12 mouse cellular contexts compared by ENCODE assay signal in genomic region chr10:84238279-84238963, GRCm38 (mm10).
A peak's percentile ranks its signal among the peaks of the same experiment; 100 is the strongest.
DNase-seq lines count a peak whose midpoint lies in the region; ATAC-seq and TF ChIP-seq lines count a peak whose summit lies in the region.
"Had no signal": no experiment of that assay in that cellular context is flagged by ENCODE, and none has a peak within 500 bp of the region (broad histone marks: within the 10 kb centered on the region; RNA-seq: fewer than 3 reads in every experiment).

No protein-coding gene starts in this region.

- H3K27me3 ChIP-seq in heart, embryonic 10.5 days (ENCODE audit: insufficient read depth, poor library complexity, severe bottlenecking) = no peaks in the 10 kb centered on the region
- no peaks in the 10 kb centered on the region for H3K27me3 ChIP-seq in heart, embryonic 11.5 days (ENCODE audit: control insufficient read depth, insufficient read depth, low read length)
- H3K27me3 ChIP-seq in embryonic facial prominence, embryonic 13.5 days = no peaks in the 10 kb centered on the region
- no peaks in the 10 kb centered on the region for H3K27me3 ChIP-seq in liver, embryonic 11.5 days (replicated peaks; ENCODE audit: control insufficient read depth, insufficient read depth, low read length)
- H3K27me3 ChIP-seq: limb, embryonic 12.5 days had no signal

- WGBS in heart, embryonic 10.5 days = 73% methylated on average over 18 of the region's 18 CpGs
- 68% methylated on average over 18 of the region's 18 CpGs for WGBS in heart, embryonic 11.5 days (ENCODE audit: insufficient replicate concordance)
- WGBS in embryonic facial prominence, embryonic 13.5 days = 57% methylated on average over 18 of the region's 18 CpGs
- WGBS in liver, embryonic 11.5 days = 68% methylated on average over 18 of the region's 18 CpGs

- no peaks in the 10 kb centered on the region for H3K4me1 ChIP-seq in heart, embryonic 10.5 days
- H3K4me1 ChIP-seq in heart, embryonic 11.5 days (ENCODE audit: control insufficient read depth, insufficient read depth, low read length) = no peaks in the 10 kb centered on the region
- no peaks in the 10 kb centered on the region; a peak in 1 of 4 replicates for H3K4me1 ChIP-seq in ES-E14 (ENCODE audit: control insufficient read depth in 2 of 2, insufficient read depth in 2 of 2, low read length in 2 of 2, poor library complexity in 1 of 2)
- H3K4me1 ChIP-seq in embryonic facial prominence, embryonic 13.5 days = peaks cover 6% of the 10 kb centered on the region
- H3K4me1 ChIP-seq in liver, embryonic 11.5 days (replicated peaks; ENCODE audit: control insufficient read depth, insufficient read depth, low read length) = no peaks in the 10 kb centered on the region
- H3K4me1 ChIP-seq: limb, embryonic 12.5 days had no signal

- H3K9me3 ChIP-seq in heart, embryonic 10.5 days = peaks cover 13% of the 10 kb centered on the region
- peaks cover 12% of the 10 kb centered on the region for H3K9me3 ChIP-seq in heart, embryonic 11.5 days (replicated peaks; ENCODE audit: control insufficient read depth, low read length)
- H3K9me3 ChIP-seq in ES-E14 (ENCODE audit: control insufficient read depth, insufficient read depth, low read depth, low read length) = no peaks in the 10 kb centered on the region
- peaks cover 21% of the 10 kb centered on the region for H3K9me3 ChIP-seq in embryonic facial prominence, embryonic 13.5 days
- peaks cover 7% of the 10 kb centered on the region; the same call in 1 of the 2 replicates for H3K9me3 ChIP-seq in liver, embryonic 11.5 days (ENCODE audit: control insufficient read depth, low read length)

- intact Hi-C loops in left cerebral cortex, postnatal 14 days (cut with DNase I) = no loop called here

- peak; percentile 71 for DNase-seq in heart, embryonic 10.5 days (ENCODE audit: low spot score)
- DNase-seq in ES-E14 (ENCODE audit: low read depth, low spot score) = peak; percentile 39
- peak; percentile 33 to 65 for DNase-seq in left cerebral cortex, postnatal 14 days (ENCODE audit: low spot score in 2 of 2)
- no peak for DNase-seq in spleen, postnatal 10 days (ENCODE audit: low spot score in 2 of 2)
- DNase-seq in adrenal gland, postnatal 25 days = no peak
- no peak for DNase-seq in liver, embryonic 11.5 days (ENCODE audit: low spot score)
- DNase-seq: gastrocnemius, postnatal 36 days; thymus, postnatal 14 days had no signal

- in situ Hi-C loops in ES-E14 (cut with MboI; ENCODE audit: low sequenced_read_pairs in 2 of 2, unreplicated experiment in 2 of 2) = no loop called here

- H3K27ac ChIP-seq in heart, embryonic 10.5 days = no peak overlapping the region
- H3K27ac ChIP-seq in heart, embryonic 11.5 days (ENCODE audit: low read depth, low read length) = no peak overlapping the region
- H3K27ac ChIP-seq in ES-E14 (ENCODE audit: insufficient read depth, low read depth, low read length, poor library complexity, severe bottlenecking) = no peak overlapping the region
- H3K27ac ChIP-seq in embryonic facial prominence, embryonic 13.5 days = no peak overlapping the region
- no peak overlapping the region for H3K27ac ChIP-seq in liver, embryonic 11.5 days (ENCODE audit: low read depth, low read length)
- H3K27ac ChIP-seq: limb, embryonic 12.5 days had no signal

- H3K36me3 ChIP-seq in heart, embryonic 10.5 days = no peaks in the 10 kb centered on the region
- no peaks in the 10 kb centered on the region for H3K36me3 ChIP-seq in heart, embryonic 11.5 days (ENCODE audit: control insufficient read depth, insufficient read depth, low read length)
- H3K36me3 ChIP-seq in ES-E14 (ENCODE audit: control insufficient read depth, insufficient read depth, low read length, poor library complexity, severe bottlenecking) = no peaks in the 10 kb centered on the region
- no peaks in the 10 kb centered on the region for H3K36me3 ChIP-seq in embryonic facial prominence, embryonic 13.5 days
- H3K36me3 ChIP-seq in liver, embryonic 11.5 days (ENCODE audit: control insufficient read depth, insufficient read depth, low read length) = no peaks in the 10 kb centered on the region
- H3K36me3 ChIP-seq: limb, embryonic 12.5 days had no signal

- no peak overlapping the region for H3K4me2 ChIP-seq in heart, embryonic 11.5 days
- no peak overlapping the region for H3K4me2 ChIP-seq in embryonic facial prominence, embryonic 13.5 days
- no peak overlapping the region for H3K4me2 ChIP-seq in liver, embryonic 11.5 days
- H3K4me2 ChIP-seq: limb, embryonic 12.5 days had no signal

- ATAC-seq in heart, embryonic 11.5 days (replicated peaks; ENCODE audit: insufficient number of reproducible peaks, low FRiP score, low TSS enrichment) = no peak
- 0 out of 2 replicates have a peak, but pooled peaks have one; percentile 26 for ATAC-seq in embryonic facial prominence, embryonic 13.5 days (ENCODE audit: insufficient number of reproducible peaks, insufficient read depth, low FRiP score, low TSS enrichment, low read depth)
- no peak for ATAC-seq in liver, embryonic 11.5 days (replicated peaks; ENCODE audit: low FRiP score)
- ATAC-seq: activated CD4-positive, CD25-positive, alpha-beta regulatory T cell, adult 4 months had no signal

- H3K9ac ChIP-seq in heart, embryonic 11.5 days (ENCODE audit: low read depth, low read length) = no peak overlapping the region
- no peak overlapping the region for H3K9ac ChIP-seq in ES-E14 (ENCODE audit: insufficient read depth, low read depth, low read length, poor library complexity, severe bottlenecking)
- no peak overlapping the region for H3K9ac ChIP-seq in embryonic facial prominence, embryonic 13.5 days
- H3K9ac ChIP-seq in liver, embryonic 11.5 days (ENCODE audit: low read depth, low read length) = no peak overlapping the region
- H3K9ac ChIP-seq: limb, embryonic 12.5 days had no signal

- no peak overlapping the region for H3K4me3 ChIP-seq in heart, embryonic 10.5 days
- H3K4me3 ChIP-seq in heart, embryonic 11.5 days (ENCODE audit: low read depth, low read length) = no peak overlapping the region
- H3K4me3 ChIP-seq in ES-E14 (ENCODE audit: insufficient read depth in 1 of 2, low read depth in 1 of 2, low read length in 2 of 2, poor library complexity in 1 of 2, severe bottlenecking in 1 of 2) = no peak overlapping the region
- no peak overlapping the region for H3K4me3 ChIP-seq in embryonic facial prominence, embryonic 13.5 days
- no peak overlapping the region for H3K4me3 ChIP-seq in liver, embryonic 11.5 days (ENCODE audit: low read depth, low read length)
- H3K4me3 ChIP-seq: limb, embryonic 12.5 days had no signal

TF ChIP-seq in ES-E14, 5 proteins besides CTCF, POLR2A, EP300 and RAD21:
- TF ChIP-seq ZC3H11A (IDR thresholded peaks at IDR 0.05; ENCODE audit: borderline replicate concordance, low read depth, low read length) (no peak), CHD2 (IDR thresholded peaks at IDR 0.05; ENCODE audit: low read depth, low read length) (no peak)
TF ChIP-seq in ES-E14: peak in this region for 0.

Comparison
In these comparisons a context has a peak if more than half of its experiments do, and no peak if none do; other contexts are left out.
1. DNase-seq: peak in heart, embryonic 10.5 days (single experiment), ES-E14 (single experiment) and left cerebral cortex, postnatal 14 days (2 of 2); none in spleen, postnatal 10 days (0 of 2), adrenal gland, postnatal 25 days (single experiment) and liver, embryonic 11.5 days (single experiment).